Mouse (Mus musculus) NIH3T3 (cell line): ENCODE results near the gene Kbtbd12.

ENCODE experiments used
- DNase-seq: peaks from one replicate; pipeline ENCODE4 v3.0.0-alpha.2; 2012; ENCODE audit warnings: low read depth

Gene Kbtbd12

GRCm38 (mm10) chr6:88637611-88638301 is at the start of gene Kbtbd12:
TSS of gene Kbtbd12 (minus strand) at chr6:88637950.
- no peak for DNase-seq

DNA sequence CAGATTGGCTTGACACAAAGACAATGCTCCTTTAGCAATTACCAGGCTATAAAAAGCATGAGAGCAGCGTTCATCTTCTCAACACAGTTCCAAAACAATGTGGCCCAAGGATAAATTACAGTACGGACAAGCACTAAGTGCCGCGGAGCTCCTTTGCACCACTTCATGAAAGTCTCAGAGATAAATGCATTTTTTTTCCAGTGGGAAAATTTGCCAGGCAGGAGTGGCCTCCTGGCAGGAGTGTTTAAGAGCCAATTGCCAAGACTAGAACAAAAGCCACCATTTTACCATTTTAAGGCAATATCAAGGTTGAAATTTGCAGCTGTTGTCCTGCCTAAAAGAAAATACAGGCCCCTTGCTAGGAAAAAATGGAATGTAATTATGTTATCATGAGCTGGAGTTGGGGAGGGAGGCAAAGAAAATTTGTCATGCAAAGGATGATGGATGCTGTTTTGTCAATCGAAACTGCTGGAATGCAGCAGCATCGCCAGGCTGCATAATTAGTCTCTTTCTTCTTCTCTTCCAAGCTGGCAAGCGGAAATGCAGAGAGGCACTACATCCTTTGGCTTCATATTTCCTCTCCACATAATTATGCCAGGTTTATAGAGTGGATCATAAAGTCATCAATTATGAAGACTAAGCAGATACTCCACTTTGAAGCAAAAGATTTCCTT is 45.8 kb upstream of the Kbtbd12 start:
- no peak for DNase-seq

GRCm38 (mm10) chr6:88681026-88681425 is 43.3 kb upstream of the Kbtbd12 start:
- DNase-seq, result no peak

- no peak for DNase-seq
These were observed 40.0 kb upstream of the Kbtbd12 start for GRCm38 (mm10) chr6:88677738-88678137.

- DNase-seq, result no peak
These were observed 39.3 kb upstream of the Kbtbd12 start for GRCm38 (mm10) chr6:88676753-88677736.

DNA sequence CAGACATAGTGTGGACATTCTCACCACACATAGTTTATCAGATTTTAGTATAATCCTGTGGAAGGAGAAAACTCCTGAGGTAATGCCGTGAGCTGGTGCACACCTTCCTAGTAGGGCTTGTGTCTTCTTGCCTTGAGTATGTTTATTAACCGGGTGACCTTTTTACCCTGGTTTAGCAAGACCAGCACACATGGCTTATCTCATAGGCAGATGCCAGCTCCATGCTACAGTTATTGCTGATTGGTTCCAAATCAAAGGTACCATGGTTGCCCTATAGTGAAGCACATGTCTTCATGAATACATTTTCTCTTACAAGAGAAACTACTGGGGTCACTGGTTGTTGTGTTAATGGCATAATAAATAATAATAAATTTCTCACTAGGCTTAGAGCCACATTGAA is 38.1 kb upstream of the Kbtbd12 start:
- no peak for DNase-seq

GRCm38 (mm10) chr6:88662284-88662683 is 24.5 kb upstream of the Kbtbd12 start:
- DNase-seq, result no peak

DNA sequence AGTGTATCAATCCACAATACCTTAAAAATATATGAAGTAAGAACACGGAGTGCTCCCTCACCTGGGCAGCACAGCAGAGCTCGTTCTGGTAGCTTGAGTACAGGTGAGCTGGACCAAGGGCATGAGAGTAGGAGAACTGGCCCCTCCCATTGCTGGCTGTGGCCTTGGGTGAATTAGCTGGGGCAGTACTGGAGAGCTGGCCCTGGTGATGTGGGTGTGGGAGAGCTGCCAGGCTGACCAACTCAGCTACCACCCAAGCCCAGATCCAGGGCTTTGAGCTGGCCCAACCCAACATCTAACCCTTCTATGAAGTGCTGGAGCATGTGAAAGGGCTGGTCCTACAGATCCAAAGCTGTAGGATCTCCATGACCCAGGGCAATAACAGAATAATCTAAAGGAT is 23.9 kb upstream of the Kbtbd12 start:
- DNase-seq, result no peak

- DNase-seq, result peak; percentile 5
These were observed 10.0 kb upstream of the Kbtbd12 start for GRCm38 (mm10) chr6:88647564-88648295.

DNA sequence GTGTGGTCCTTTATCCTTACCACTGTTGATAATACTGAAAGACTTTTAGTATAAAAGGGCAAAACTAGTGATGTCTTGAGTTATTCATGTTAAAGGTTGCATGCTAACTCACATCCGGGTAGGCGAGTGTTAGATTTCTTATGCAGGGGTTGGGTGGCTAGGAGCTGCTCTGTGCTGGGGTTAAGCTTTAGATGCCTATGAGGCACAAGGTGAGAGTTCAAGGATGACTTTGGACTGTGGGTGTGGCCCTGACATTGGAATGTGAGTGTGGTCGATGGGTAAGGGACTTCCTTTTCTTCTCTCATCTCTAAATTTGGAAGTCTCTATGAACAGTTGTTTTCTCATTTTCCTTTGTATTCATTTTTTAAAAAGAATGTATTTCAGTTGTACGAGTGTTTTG is 7.0 kb upstream of the Kbtbd12 start:
- no peak for DNase-seq

DNA sequence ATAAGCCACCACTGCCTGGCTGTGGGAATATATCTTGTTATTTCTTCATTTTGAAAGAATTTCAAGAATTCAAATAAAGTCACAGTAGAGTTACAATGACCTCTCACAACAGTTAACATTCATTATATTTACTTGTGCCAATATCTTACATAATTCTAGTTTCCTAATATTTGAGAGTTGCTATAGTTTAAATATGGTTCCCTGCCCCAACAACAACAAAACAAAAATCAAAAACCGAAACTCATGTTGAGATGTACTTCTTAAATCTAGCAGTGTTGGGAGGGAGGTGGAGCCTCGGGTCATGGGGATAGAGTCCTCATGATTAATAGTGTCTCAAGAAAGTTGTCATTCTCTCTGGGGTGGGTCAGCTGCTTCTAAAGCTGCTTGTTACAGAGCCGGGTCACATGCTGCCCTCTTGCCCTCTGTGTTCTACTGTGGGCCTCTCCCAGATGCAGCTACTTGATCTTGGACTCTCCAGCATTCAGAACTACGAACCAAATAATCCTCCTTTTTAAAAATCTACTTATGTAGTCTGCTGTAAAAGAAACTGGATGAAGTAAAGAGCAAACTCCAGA is 3.7 kb upstream of the Kbtbd12 start:
- DNase-seq, result no peak

GRCm38 (mm10) chr6:88640331-88640730 is 2.6 kb upstream of the Kbtbd12 start:
- no peak for DNase-seq

DNA sequence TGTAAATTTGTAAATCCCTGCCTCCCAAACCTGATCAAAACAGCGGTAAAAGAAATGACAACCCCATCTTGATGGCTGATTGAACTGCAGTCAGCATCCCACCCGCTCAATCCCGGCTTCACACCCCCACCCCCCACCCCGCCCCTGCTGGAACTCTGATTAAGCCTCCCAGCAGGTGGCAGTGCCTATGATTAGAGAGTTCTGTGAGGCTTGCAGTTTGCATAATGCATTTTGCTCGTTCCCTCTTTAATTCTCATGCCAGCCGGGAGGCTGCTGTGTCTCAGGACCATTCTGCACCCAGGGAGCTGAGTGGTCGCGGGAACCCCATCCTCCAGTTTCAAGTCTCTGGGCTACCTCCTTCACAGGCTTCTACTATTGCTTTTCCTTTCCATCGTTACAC is 2.2 kb upstream of the Kbtbd12 start:
- DNase-seq, result no peak

GRCm38 (mm10) chr6:88639372-88639920 is 1.7 kb upstream of the Kbtbd12 start:
- DNase-seq, result no peak

- DNase-seq, result no peak
These were observed 1.2 kb upstream of the Kbtbd12 start for GRCm38 (mm10) chr6:88638917-88639316.

DNA sequence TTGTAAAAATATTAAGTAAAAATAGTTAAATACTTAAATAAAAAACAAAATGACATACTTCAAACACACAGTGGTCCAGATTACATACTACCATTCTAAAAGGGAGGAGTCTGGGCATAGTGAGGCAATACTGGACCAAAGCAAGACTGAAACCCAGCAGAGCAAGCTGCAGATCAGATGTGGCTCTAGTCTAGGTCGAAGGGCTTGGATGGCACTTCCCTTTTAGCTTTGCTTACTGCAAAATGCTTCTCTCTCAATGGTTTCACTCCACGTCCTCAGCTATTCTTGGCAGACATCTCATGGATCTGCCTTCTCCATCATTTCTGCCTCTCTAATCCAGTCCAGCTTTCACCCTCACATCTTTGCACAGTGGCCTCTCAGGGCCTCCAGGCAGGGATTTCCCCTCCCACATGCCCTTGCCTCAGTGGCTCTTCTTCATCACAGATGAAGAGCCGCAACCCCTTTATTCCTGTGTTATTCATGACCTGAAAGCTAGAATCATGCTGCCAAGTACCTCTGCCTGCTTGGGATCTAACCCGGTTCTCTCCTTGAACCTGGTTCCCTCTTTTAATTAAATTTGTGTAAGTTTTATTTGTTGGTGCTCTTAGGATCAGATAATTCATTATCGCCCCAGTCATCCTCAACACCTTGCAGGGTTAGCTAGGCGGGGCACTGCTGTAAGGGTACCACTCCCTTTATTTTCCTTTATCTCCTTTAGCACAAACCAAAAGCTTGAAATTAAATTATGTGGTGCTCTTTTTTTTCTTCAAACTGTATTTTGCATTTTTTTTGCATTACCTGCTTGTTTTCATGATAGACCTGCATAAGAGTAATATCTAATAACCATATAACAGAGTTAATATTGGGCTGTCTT is 1.6 kb downstream of the Kbtbd12 start:
- no peak for DNase-seq

DNA sequence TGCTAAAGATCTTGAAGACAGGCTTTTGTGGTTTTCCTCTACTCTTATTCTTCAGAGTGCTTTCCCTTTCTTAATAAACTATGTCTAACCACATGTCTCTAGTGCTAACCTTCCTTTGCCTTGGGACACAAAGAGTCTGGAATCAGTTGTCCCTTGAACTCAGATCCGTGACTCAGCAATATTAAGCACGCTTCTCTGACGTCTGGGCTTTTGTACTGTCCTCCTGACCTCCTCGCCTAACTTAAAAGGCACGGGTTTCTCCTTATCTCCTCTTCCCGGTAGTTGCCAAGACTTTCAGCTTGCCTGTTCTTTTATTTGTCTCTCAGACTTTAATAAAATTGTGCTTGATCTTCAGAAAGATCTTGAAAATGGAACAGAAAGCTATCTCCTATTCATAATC is 6.5 kb downstream of the Kbtbd12 start:
- no peak for DNase-seq

- no peak for DNase-seq
These were observed 7.2 kb downstream of the Kbtbd12 start for GRCm38 (mm10) chr6:88630560-88630959.

GRCm38 (mm10) chr6:88629821-88630220 is 7.9 kb downstream of the Kbtbd12 start:
- no peak for DNase-seq

- DNase-seq, result no peak
These were observed 10.4 kb downstream of the Kbtbd12 start for GRCm38 (mm10) chr6:88627317-88627811.
